Mouse (Mus musculus) forebrain, postnatal 0 days (tissue): ENCODE results near the gene Styk1. TPM values are rescaled to one million over a fixed set of nuclear protein-coding genes. Genes with fewer than 3 reads are reported as not detected.

Experiments used
- ATAC-seq: fragments of 200-750 bp; cut with Nextera tagmentation; 2 replicates; pipeline ENCODE4 v1.8.0; 2017; ENCODE audit warnings: mild to moderate bottlenecking, moderate library complexity
- DNase-seq: peaks from one replicate; pipeline ENCODE4 v3.0.0-alpha.2; 2015
- H3K27ac ChIP-seq: fragments of 300-500 bp; sonication (generic); 2 replicates; pipeline ENCODE4 v1.5.1; 2014; ENCODE audit warnings: low read depth, mild to moderate bottlenecking, antibody characterized with exemption, low read length, moderate library complexity, mixed read lengths
- H3K27me3 ChIP-seq: fragments of 300-500 bp; sonication (generic); 2 replicates; pipeline ENCODE4 v1.6.1; 2014; ENCODE audit warnings: mild to moderate bottlenecking, low read length, mixed read lengths; ENCODE audit not compliant: insufficient read depth
- H3K36me3 ChIP-seq: fragments of 300-500 bp; sonication (generic); 2 replicates; pipeline ENCODE4 v1.6.1; 2014; ENCODE audit warnings: mild to moderate bottlenecking, moderate library complexity; ENCODE audit not compliant: insufficient read depth
- H3K4me1 ChIP-seq: fragments of 300-500 bp; sonication (generic); 2 replicates; pipeline ENCODE4 v1.6.1; 2014; ENCODE audit warnings: antibody characterized with exemption; ENCODE audit not compliant: insufficient read depth
- H3K4me2 ChIP-seq: fragments of 300-500 bp; sonication (generic); 2 replicates; pipeline ENCODE4 v1.6.1; 2014; ENCODE audit warnings: low read depth, mild to moderate bottlenecking, moderate library complexity
- H3K4me3 ChIP-seq: fragments of 300-500 bp; sonication (generic); 2 replicates; pipeline ENCODE4 v1.5.1; 2014; ENCODE audit warnings: low read depth, low read length, mixed read lengths
- H3K9ac ChIP-seq: fragments of 300-500 bp; sonication (generic); 2 replicates; pipeline ENCODE4 v1.6.1; 2014; ENCODE audit warnings: mild to moderate bottlenecking
- H3K9me3 ChIP-seq: fragments of 300-500 bp; sonication (generic); 2 replicates; pipeline ENCODE4 v1.6.1; 2016; ENCODE audit warnings: low read length
- CTCF ChIP-seq: sonication (generic); IDR thresholded peaks from 2 replicates; pipeline ENCODE4 v1.5.1; 2016; ENCODE audit warnings: antibody characterized with exemption, control low read depth, low read depth
- whole genome bisulfite sequencing: fragments of 180-500 bp; shearing (Covaris S2); extraction: QIAGEN DNeasy Blood & Tissue Kit; methylation state at CpG from one replicate; pipeline ENCODE4 v1.1.7; 2014; 5-methylcytosine and 5-hydroxymethylcytosine counted together
- polyA plus RNA-seq: library from polyadenylated mRNA; unstranded; fragments of >200 nt; fragmentation: Nextera tagmentation; extraction: Ambion mirVana; gene quantifications from 2 replicates; pipeline ENCODE4 v1.2.1, GENCODE M21; 2015
- total RNA-seq: library from RNA; depleted of rRNA; stranded (reverse); fragments of >200 nt; gene quantifications from 2 replicates; pipeline ENCODE4 v1.2.3, GENCODE M21; 2014

The Styk1 gene
- total and polyA plus RNA-seq, 2 experiments from 2014 or later = 6.3 to 7.1 TPM

DNA sequence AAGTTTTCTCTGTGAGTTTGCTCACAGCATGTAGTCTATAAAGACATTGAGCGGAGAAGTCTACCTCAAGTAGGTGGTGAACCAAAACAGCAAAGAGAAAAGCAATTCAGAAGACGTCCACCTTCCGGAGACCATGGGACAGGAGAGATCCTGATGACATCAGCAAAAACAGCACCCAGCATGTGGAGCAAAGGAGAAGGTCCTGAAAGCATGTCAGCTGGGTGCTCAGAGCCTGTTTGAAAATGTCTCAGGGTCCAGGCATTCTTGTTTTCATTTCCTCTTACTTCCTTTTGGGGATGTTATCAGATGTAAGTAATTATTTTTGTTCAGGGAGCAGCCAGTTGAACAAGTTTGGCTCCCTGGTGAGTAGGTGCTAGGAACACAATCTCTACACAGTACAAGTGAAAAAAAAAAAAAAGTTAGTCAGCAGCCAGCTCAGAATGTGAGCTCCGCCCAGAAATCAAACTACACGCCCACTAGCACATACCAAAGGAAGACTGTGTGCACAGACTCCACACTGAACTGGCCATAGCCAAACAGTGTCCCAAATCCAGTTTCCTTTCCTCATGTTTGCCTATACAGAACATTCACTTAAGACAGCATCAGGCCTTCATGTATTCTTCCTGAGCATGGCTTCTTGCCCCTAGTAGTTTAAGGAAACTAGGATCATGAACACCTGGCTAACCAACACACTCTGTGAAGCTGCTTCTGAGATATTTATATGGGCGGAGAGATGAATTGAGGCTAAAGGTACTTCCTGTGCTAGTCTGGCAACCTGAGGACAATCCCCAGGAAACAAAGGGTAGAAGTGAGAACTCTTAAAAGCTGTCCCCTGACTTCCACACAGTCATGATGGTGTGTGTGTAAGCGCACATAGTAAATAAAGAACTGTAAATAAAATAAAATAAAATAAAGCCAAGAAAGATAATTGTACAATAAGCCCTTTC, 37.0 kb downstream of the Styk1 start:
- DNase-seq (no peak), ATAC-seq (no peak)
- Histone ChIP-seq H3K36me3 (no peaks in the 10 kb centered on the region), H3K4me3 (no peak overlapping the region), H3K27me3 (no peaks in the 10 kb centered on the region), H3K9ac (no peak overlapping the region), H3K4me2 (no peak overlapping the region), H3K27ac (no peak overlapping the region), H3K9me3 (no peaks in the 10 kb centered on the region), H3K4me1 (no peaks in the 10 kb centered on the region)
- WGBS = 93% methylated on average over 7 of the region's 7 CpGs
- TF ChIP-seq CTCF = no peak

DNA sequence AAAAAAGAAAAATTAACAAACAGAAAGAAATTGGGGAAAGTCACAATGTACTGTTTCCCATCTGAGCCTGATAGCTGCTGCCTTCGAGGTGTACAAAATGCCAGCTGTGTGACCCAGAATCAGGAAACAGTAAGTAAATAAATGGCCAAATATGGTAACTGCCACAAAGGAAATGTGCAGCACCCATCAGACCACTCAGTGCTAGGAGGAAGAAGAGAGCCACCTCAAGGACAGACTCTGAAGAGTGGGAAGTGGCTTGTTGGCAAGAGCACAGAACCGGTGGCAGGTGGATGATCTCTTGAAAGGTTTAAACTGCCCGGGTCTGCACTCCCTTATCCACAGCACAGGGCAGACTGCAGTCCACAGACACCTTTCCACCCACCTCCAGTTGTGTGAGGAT, 45.4 kb downstream of the Styk1 start:
- Histone ChIP-seq H3K9me3 (no peaks in the 10 kb centered on the region), H3K27me3 (no peaks in the 10 kb centered on the region), H3K4me2 (no peak overlapping the region), H3K36me3 (no peaks in the 10 kb centered on the region), H3K4me3 (no peak overlapping the region), H3K9ac (no peak overlapping the region), H3K27ac (no peak overlapping the region), H3K4me1 (no peaks in the 10 kb centered on the region)
- ATAC-seq (no peak), DNase-seq (no peak)
- WGBS = 75% methylated on average over 3 of the region's 3 CpGs
- TF ChIP-seq CTCF = no peak

DNA sequence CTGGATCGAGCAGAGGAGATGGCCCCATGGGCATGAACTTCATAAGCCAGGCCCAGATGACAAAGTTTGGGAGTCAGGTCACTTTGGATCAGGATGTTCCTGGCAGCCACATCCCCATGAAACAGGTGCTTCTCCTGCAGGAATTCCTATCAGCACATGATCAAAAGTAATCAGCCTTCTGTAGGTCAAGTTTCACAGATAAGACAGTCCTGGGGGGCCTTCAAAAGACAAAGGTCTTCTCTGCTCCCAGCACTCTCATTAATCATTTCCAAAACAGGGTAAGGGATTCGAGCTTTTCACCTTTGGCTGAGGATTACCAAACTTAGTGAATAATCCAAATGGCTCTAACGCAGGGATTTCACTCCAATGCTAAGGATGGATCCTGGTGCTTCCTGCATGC, 48.6 kb downstream of the Styk1 start:
- no peak for TF ChIP-seq CTCF
- WGBS = 75% methylated on average over 3 of the region's 3 CpGs
- Histone ChIP-seq H3K36me3 (no peaks in the 10 kb centered on the region), H3K27ac (no peak overlapping the region), H3K4me3 (no peak overlapping the region), H3K4me2 (no peak overlapping the region), H3K9me3 (no peaks in the 10 kb centered on the region), H3K4me1 (no peaks in the 10 kb centered on the region), H3K9ac (no peak overlapping the region), H3K27me3 (no peaks in the 10 kb centered on the region)
- ATAC-seq (no peak), DNase-seq (no peak)

DNA sequence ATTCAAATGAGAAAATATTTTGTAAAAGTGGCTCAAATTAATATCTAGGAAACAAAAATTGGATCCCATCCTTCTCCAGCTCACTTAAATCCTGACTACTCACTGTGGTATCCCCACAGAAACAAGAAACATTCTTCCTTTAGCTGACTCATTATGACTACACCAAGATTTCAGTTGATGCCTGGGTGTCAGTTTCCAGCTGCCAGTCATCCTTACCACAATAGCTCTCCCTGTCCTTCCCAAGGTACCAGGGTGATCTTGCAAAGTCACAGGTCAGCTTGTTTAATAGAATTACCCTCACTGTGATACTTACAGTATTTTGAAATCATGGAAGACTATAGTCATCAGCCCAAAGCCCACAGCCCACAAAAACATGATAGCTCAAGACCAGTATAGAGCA, 54.9 kb downstream of the Styk1 start:
- H3K27me3 ChIP-seq = no peaks in the 10 kb centered on the region; the same call in 1 of the 2 replicates
- ATAC-seq = no peak
- H3K36me3 ChIP-seq = no peaks in the 10 kb centered on the region

DNA sequence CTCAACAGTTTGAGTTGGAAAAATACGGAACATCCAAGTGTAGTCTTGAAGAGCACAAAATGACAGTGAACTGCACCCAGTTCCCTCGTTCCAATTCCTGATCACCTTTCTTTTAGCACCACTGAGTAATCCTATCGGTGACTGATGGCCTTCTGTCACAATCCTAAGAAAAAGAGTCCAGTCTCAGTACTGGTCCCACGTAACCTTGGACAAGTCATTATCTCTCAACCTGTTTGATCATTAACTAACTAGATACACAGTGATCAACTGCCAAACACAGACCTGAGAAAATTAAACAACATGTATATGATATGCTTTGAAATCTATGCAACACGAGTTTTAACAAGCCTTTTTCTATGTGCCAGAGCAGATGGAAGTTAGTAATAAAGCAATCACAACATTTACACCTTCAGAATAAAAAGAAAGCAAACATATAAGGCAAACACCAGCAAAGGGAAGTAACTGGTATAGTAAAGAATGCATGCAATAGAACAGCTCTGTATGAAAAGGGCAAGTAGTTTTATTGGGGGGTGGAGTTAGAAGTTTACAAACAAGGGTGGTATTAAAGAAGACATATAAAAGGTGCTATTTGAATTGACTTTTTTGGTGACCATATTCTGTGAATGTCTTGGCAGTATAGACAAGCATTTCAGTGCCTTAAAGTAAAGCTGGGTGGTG, 58.8 kb downstream of the Styk1 start:
- ATAC-seq = no peak
- Histone ChIP-seq H3K4me2 (no peak overlapping the region), H3K9ac (no peak overlapping the region), H3K4me1 (peaks cover 10% of the 10 kb centered on the region; the same call in 1 of the 2 replicates), H3K4me3 (no peak overlapping the region), H3K27ac (no peak overlapping the region), H3K36me3 (no peaks in the 10 kb centered on the region), H3K27me3 (no peaks in the 10 kb centered on the region; the same call in 1 of the 2 replicates), H3K9me3 (no peaks in the 10 kb centered on the region)
- DNase-seq = no peak
- 89% methylated on average over 5 of the region's 5 CpGs for WGBS
- TF ChIP-seq CTCF = no peak

More for the DNA sequence above, 54.9 kb downstream of the Styk1 start:
- Histone ChIP-seq H3K9ac (no peak overlapping the region), H3K4me3 (no peak overlapping the region), H3K4me1 (no peaks in the 10 kb centered on the region), H3K27ac (no peak overlapping the region), H3K4me2 (no peak overlapping the region), H3K9me3 (no peaks in the 10 kb centered on the region)
- TF ChIP-seq CTCF = no peak
- no peak for DNase-seq

DNA sequence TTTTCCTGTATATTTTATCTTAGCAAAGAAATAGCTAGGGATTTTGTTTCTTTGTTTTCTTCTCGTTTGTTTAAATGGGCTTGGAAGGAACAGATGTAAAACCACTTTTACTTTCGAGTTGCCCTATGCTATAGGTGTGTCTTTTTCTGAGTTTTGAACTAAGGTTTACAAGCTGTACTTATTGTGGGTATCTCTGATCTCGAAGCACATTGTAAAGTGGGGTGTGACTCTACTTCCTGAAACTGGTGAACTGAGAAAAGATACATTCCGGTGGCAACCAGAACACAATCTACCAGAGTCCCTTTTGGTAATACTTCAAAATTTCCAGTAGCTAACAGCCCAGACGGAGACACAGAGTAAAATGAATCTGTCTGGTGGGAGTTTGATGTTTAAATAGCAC, 59.5 kb downstream of the Styk1 start:
- no peak for TF ChIP-seq CTCF
- no peaks in the 10 kb centered on the region for H3K9me3 ChIP-seq
- DNase-seq (no peak), ATAC-seq (no peak)
- no peak overlapping the region for H3K27ac ChIP-seq
- no peaks in the 10 kb centered on the region; the same call in 1 of the 2 replicates for H3K27me3 ChIP-seq
- H3K4me1 ChIP-seq = peaks cover 10% of the 10 kb centered on the region; the same call in 1 of the 2 replicates
- WGBS = 90% methylated on average over 5 of the region's 5 CpGs
- H3K9ac ChIP-seq = no peak overlapping the region; the same call in 1 of the 2 replicates
- H3K4me3 ChIP-seq = peak overlapping the region; percentile 49; the same call in 1 of the 2 replicates
- 0 out of 2 replicates have a peak overlapping the region, but pooled peaks have one; percentile 55 for H3K4me2 ChIP-seq
- H3K36me3 ChIP-seq = no peaks in the 10 kb centered on the region
